Mouse (Mus musculus) lung, postnatal 10 days (tissue): ENCODE measurements around the gene Uqcc2.

ENCODE experiments used
- DNase-seq: peaks from one replicate; pipeline ENCODE4 v3.0.0; 2021

Uqcc2 gene

GRCm38 (mm10) chr17:27133551-27134141, at the start of gene Uqcc2:
Gene Uqcc2 (minus strand): TSS chr17:27133916.
- peak; percentile 98 for DNase-seq

GRCm38 (mm10) chr17:27182401-27182800, 48.7 kb upstream of the Uqcc2 start:
- no peak for DNase-seq

- DNase-seq, result peak; percentile 66
These were observed 48.0 kb upstream of the Uqcc2 start for GRCm38 (mm10) chr17:27181666-27182065.

- DNase-seq, result no peak
These were observed 46.1 kb upstream of the Uqcc2 start for GRCm38 (mm10) chr17:27179681-27180280.

- DNase-seq, result no peak
These were observed 44.9 kb upstream of the Uqcc2 start for GRCm38 (mm10) chr17:27178427-27179177.

GRCm38 (mm10) chr17:27178019-27178418, 44.3 kb upstream of the Uqcc2 start:
- DNase-seq, result peak; percentile 45

GRCm38 (mm10) chr17:27176754-27177153, 43.0 kb upstream of the Uqcc2 start:
- no peak for DNase-seq

- DNase-seq, result no peak
These were observed 42.6 kb upstream of the Uqcc2 start for GRCm38 (mm10) chr17:27176287-27176686.

- no peak for DNase-seq
These were observed 41.6 kb upstream of the Uqcc2 start for GRCm38 (mm10) chr17:27175196-27175874.

- DNase-seq, result no peak
These were observed 40.0 kb upstream of the Uqcc2 start for GRCm38 (mm10) chr17:27173715-27174114.

GRCm38 (mm10) chr17:27172459-27172858, 38.7 kb upstream of the Uqcc2 start:
- DNase-seq, result no peak

- no peak for DNase-seq
These were observed 37.4 kb upstream of the Uqcc2 start for GRCm38 (mm10) chr17:27171121-27171520.

GRCm38 (mm10) chr17:27169952-27170695, 36.4 kb upstream of the Uqcc2 start:
- DNase-seq, result no peak

- no peak for DNase-seq
These were observed 34.9 kb upstream of the Uqcc2 start for GRCm38 (mm10) chr17:27168569-27168968.

- peak; percentile 46 for DNase-seq
These were observed 33.8 kb upstream of the Uqcc2 start, which contains the start of gene Ip6k3 for GRCm38 (mm10) chr17:27167545-27167944. Gene Ip6k3 (minus strand): TSS chr17:27167795.

GRCm38 (mm10) chr17:27166901-27167300, 33.2 kb upstream of the Uqcc2 start:
- DNase-seq, result no peak

- DNase-seq, result peak; percentile 62
These were observed 31.5 kb upstream of the Uqcc2 start for GRCm38 (mm10) chr17:27165054-27165773.

- peak; percentile 45 for DNase-seq
These were observed 27.2 kb upstream of the Uqcc2 start for GRCm38 (mm10) chr17:27160905-27161304.

GRCm38 (mm10) chr17:27159169-27159568, 25.5 kb upstream of the Uqcc2 start:
- DNase-seq, result no peak

GRCm38 (mm10) chr17:27158439-27158838, 24.7 kb upstream of the Uqcc2 start:
- DNase-seq, result no peak

GRCm38 (mm10) chr17:27155752-27156151, 22.0 kb upstream of the Uqcc2 start:
- DNase-seq, result no peak

GRCm38 (mm10) chr17:27154881-27155280, 21.2 kb upstream of the Uqcc2 start:
- DNase-seq, result no peak
